Mouse (Mus musculus) gastrocnemius, adult 8-10 months (tissue): ENCODE data around the gene Etfb. TPM values are rescaled to one million over a fixed set of nuclear protein-coding genes. Genes with fewer than 3 reads are reported as not detected.
A peak's percentile ranks its signal among the peaks of the same experiment; 100 is the strongest.
"Not testable (repeated sequence)": the region's sequence is repeated elsewhere in the genome, so short reads cannot be mapped to it uniquely, and the experiment has no call there.

Source experiments
- DNase-seq, 2 experiments: peaks; one replicate each; pipeline ENCODE4 v3.0.0; 2022; ENCODE audit warnings: low spot score in 2 of 2
- total RNA-seq, 4 experiments: library from RNA; stranded (reverse); gene quantifications; 2 replicates each; pipeline ENCODE4 v1.2.4; 2022

Etfb gene
- 100 to 1,000 TPM; 284 to 324 (median 303) TPM for total RNA-seq

GRCm38 (mm10) chr7:43443917-43444293 lies at the start of gene Etfb, which contains the start of gene Gm45233:
TSS of gene Etfb (plus strand) at chr7:43444083.
TSS of gene Gm45233 (plus strand) at chr7:43444128.
- DNase-seq: peak; percentile 92 to 96

DNA sequence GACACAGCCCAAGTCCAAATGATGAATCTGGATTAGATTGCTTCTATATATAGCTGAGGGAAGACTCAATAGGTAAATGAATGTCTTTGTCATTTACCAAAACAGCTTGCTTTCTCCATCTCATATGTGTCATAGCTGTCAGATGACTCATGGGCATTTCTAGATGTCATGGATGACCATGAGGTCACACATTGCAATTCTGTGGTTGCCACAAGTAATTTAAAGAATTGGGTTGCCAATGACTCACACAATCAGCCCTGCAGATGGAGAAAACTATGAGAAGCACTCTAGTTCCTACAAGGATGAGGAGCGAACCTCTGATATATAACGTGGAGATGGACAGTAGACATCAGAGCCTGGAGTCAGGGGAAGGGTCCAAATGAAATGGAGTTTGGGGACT lies 44.4 kb upstream of the Etfb start:
- no peak for DNase-seq

- DNase-seq: no peak
Measured at GRCm38 (mm10) chr7:43402718-43403117, 41.2 kb upstream of the Etfb start.

DNA sequence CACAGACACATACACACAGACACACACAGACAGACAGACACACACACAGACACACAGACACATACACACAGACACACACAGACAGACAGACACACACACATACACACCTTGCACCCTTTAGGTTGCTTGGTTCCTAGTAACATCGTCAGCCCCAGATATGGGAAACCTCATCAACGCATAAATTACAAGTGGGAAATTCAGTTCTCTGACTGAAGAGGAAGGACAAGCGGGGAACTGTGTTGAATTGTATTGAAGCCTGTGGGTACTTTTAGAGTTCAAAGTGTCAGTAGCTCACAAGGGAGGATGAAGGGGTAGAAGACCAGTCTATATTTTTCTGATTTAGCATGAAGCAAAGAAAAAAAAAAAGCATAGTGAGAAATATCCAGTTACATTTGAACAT lies 36.3 kb upstream of the Etfb start:
- DNase-seq: no peak

DNA sequence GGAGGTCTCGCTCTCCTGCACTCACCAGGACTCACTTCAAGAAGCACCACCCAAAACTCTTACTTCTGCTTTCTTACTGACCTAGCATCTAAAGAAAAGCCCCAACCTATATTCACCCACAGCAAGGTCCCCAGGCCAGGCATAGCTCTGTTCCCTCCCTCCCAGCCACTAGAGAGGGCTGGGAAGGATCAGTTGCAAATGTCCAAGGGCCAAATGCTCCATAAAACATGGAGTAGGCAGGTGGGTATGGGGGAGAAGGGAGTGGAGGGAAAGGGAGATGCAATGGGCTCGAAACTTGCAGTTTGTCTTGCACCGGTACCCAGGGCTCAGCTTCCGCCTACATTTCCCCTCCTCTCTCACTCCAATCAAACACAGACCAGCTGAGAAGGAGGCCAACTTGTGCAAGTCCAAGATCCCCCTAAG lies 35.7 kb upstream of the Etfb start, which contains the start of gene Siglecg:
Gene Siglecg (plus strand): TSS at position 74 of the 423 bp plus-strand sequence.
- no peak for DNase-seq

- no peak for DNase-seq
Measured at GRCm38 (mm10) chr7:43409084-43409483, 34.8 kb upstream of the Etfb start.

DNA sequence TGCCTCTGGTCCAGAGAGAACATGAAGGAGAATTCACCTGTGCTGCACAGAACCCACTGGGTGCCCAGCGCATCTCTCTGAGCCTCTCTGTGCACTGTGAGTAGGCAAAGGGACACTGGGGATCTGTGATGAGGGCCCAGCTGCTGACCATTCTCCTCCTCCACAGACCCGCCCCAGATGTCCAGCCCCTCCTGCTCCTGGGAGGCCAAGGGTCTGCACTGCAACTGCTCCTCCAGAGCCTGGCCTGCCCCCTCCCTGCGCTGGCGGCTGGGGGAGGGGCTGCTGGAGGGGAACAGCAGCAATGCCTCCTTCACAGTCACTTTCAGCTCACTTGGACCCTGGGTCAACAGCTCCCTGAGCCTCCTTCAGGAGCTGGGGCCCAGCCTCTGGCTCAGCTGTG lies 32.2 kb upstream of the Etfb start:
- not testable (repeated sequence) for DNase-seq

DNA sequence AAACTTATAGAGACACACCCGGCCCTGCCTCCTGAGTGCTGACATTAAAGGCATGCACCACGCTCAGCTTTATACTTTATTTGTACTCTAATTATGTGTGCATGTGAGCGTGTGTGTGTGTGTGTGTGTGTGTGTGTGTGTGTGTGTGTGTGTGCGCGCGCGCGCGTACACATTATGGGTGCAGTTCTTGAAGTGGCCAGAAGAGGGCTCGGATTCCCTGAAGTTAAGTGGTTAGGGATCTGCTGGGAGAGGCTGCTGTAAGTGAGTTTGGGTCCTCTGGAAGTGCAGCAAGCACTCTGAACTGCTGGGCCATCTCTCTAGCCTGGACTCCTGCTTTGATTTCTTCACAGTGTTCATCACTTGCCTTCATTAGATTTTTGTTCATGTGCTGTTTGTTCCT lies 26.6 kb upstream of the Etfb start:
- no peak for DNase-seq

- DNase-seq: peak; percentile 62 to 71
Measured at GRCm38 (mm10) chr7:43422995-43423617, 20.8 kb upstream of the Etfb start.

DNA sequence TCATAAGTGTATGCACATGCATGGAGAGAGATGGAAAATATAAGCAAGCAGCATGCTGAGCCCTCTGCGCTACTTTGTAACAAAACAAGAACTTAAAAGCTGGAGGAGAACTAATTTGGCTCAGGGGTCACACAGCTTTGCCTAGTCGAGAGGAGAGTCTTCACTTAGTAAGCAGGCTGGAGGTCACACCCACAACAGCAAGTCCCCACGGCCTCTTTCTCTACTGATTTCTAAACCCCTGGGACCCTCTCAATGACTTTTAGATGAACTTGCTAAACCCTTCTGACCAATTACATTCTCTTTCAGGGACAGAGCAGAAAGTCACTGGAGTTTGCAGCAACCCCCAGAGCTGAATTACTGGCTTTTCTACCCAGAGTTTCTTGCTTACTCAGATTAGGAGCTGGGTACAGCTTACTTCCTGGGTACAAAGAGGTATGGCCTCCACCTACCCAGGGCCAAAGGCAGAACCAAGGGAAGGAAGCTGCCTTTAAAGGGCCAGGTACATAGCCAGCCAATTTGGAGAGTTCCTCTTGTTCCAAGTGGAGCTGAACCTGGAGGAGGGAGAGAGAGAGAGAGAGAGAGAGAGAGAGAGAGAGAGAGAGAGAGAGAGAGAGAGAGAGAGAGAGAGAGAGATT lies 19.8 kb upstream of the Etfb start:
- DNase-seq: no peak

DNA sequence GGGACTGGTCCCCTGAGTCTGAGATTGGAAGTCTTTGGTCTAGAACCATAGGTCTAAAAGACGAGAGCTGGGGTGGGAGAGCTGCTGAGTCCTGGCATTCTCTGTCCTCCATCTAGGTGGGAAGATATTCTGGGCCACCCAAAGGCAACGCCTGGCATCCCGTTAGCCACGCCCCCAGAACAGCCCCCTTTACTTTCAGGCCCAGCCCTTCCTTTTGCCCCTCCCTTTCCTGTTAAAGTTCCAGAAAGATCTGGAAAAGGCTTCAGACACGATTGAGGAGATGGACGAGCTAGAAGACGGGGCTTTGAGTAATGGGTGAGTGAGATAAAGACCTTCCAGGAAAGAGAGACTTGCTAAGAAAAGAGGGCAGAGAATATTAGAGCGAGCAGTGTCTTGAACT lies 16.5 kb upstream of the Etfb start, which contains the start of gene Lim2:
Gene Lim2 (plus strand): TSS at position 265 of the 400 bp plus-strand sequence.
- DNase-seq: no peak

- no peak for DNase-seq
Measured at GRCm38 (mm10) chr7:43429500-43429899, 14.4 kb upstream of the Etfb start.

DNA sequence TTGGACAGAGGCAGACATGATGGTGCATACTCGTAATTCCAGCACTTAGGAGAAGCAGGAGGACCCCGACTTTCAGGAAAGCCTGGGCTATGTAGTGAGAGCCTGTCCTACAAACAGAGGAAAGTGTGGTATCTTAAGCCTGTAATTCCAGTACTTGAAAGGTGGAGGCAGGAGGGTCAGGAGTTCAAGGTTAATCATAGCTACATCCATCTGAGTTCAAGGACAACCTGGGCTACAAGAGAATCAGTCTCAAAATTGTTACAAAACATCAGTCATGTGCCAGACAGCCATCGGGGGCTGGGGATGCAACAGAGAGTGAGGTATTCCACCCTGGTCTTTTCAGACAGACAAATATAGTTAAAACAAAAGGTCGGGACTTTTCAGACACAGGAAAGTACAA lies 11.0 kb upstream of the Etfb start:
- no peak for DNase-seq

DNA sequence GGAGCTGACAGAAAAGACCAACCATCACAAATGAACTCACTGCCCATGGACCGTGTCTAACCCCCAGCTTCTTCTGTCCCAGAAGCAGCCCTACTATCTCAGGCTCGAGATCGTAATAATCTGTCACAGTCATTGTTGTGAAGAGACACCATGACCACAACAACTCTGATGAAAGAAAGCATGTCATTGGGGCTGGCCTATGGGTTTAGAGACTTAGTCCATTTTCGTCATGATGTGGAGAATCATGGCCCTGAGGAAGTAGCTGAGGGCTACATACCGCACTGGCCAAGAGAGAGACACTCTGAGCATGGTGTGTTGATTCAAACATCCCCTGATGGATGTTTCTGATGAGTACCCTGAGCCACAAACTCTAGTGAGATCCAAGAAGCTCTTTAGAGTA lies 9.2 kb upstream of the Etfb start:
- no peak for DNase-seq

GRCm38 (mm10) chr7:43436341-43437255 lies 7.3 kb upstream of the Etfb start, which contains the start of gene Nkg7:
TSS of gene Nkg7 (plus strand) at chr7:43437073.
- no peak for DNase-seq

GRCm38 (mm10) chr7:43438611-43439010 lies 5.3 kb upstream of the Etfb start:
- DNase-seq: no peak

DNA sequence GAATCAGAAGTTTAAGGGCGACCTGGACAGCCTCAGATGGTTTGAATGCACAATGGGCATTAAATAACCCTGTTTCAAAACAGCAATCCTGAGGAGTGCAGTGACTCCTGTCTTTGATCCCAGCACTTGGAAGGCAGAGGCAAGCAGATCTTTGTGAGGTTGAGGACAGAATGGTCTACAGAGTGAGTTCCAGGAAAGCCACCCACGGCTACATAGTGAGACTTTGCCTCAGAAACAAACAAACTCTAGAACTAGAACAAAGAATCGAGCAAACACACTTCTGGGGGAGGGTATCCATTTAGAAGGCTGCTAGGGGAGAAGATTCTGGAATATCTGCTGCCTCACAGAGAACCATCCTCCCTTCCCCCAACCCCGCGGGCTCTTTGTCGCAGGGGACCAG lies 3.4 kb upstream of the Etfb start, which contains the start of gene Cldnd2:
Gene Cldnd2 (plus strand): TSS at position 301 of the 400 bp plus-strand sequence.
- no peak for DNase-seq

- no peak for DNase-seq
Measured at GRCm38 (mm10) chr7:43441071-43441470, 2.8 kb upstream of the Etfb start.

- no peak for DNase-seq
Measured at GRCm38 (mm10) chr7:43442684-43443083, 1.2 kb upstream of the Etfb start.

DNA sequence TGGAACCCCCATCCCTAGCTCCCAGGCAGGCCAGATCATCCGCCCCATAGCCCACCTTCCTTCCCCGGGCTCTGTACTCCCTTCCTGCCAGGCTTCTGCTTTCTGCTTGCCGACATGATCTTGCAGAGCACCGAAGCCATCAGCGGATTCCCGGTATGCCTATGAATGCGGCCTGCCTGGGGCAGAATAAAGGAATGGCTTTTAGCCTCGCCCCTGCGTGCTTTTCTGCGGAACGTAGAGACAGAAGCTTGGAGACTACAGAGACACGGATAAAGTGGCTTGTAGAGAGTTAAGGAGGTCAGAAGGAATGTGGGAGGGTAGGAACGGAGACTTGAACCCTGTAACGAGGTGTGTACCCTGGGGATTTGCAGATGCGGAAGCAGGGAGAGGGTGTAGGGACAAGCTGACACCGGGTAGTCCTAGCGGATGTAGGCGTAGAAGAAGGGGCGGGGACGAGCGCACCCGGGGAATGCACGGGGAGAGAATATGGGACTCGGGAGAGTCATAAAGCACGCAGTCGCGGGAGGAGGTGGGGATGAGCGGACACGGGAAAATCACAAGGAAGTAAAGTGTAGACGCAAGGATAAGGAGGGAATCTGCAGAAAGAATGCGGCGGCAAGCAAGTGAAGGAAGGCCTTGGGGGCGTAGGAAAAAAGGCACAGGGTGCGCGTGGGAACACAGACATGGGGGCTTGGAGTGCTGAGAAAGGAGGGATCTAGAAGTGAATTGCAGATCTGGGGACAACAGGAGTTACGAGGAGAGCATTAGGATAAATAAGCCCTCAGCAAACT lies 562 bp upstream of the Etfb start:
- peak; percentile 73 to 74 for DNase-seq

DNA sequence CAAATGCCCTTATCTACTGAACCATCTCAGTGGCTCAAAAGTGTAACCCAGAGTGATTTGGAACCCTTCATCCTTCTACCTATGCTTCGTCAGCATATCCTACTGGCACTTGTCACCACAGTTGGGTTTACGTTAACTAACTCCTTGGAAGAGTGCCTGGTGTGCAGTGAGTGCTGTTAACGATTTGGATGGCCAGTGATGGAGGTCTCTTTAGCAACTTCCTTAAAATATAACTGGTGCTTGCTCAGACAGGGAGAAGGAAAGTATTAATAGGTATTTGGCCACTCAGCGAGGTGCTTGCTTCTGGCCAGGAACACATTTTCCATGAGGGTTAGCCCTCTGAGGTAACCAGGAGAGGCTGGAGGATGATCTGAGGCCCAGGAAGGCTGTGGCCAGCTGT lies 3.9 kb downstream of the Etfb start:
- DNase-seq: no peak
